Comparison of ENCODE assay signal across 1 mouse cellular context in the genomic region with DNA sequence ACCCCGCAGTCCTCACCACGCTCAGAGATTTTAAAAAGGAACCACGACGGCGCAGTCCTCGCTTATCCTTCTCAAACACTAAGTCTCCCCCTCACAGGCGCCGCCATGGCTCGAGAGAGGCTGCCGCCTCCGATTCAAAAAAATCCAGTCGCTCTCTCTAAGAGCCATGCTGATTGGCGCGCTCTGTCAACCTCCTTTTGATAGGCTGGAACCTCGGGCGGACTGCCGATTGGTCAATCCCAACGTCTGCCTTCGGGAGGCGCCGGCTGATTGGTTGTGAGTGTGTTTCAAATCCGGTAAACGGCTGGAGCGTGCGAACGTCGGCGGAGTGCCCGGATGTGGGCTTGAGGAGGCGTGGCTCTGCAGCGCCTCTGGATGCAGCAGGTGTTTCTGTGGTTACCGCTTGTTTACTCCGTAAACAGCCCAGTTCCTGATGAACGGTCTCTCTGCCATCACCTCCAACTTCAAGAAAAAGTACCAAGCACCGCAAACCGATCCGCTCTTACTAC.
TF ChIP-seq lines count a peak whose summit lies in the region.

TSS of gene Ect2 (minus strand) at position 178 of the 509 bp plus-strand sequence.

TF ChIP-seq in myocyte, 11 proteins besides CTCF, POLR2A, EP300 and RAD21 (continued from another document):
- TF ChIP-seq SRF (IDR thresholded peaks at IDR 0.05; ENCODE audit: control insufficient read depth, insufficient read length, low read depth) (no peak), E2F4 (IDR thresholded peaks at IDR 0.05; ENCODE audit: insufficient read depth) (peak; percentile 95), MAX (IDR thresholded peaks at IDR 0.05; ENCODE audit: low read depth) (no peak)
